Mouse (Mus musculus): ENCODE results near the gene 1810062G17Rik. TPM values are rescaled to one million over a fixed set of nuclear protein-coding genes. Genes with fewer than 3 reads are reported as not detected.

The 1810062G17Rik gene
- total RNA-seq, 1 experiment, result 1.3 TPM

GRCm38 (mm10) chr3:36500976-36501375, 25.2 kb downstream of the 1810062G17Rik start:
- in situ Hi-C loops (cut with MboI; ENCODE audit: low sequenced_read_pairs in 2 of 2, unreplicated experiment in 2 of 2), result no loop called here

DNA sequence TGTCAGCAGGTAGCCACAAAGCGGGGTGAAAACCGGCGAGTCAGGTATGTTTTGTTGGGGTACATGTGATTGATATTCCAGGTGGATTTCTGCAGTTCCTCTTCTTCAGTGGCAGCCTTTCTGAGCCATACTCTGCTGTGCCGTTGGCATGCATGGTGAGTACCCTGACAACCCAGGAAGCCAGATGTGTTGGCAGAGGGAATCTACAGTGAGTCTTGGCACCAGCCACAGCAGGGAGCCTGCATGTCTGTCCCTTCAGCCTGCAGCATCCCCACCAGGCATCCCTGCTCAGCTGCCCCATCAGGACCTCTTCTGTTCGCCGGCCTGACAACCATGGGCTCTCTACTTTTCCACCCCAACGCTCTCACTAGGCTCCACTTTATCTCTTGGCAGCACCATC, 25.8 kb downstream of the 1810062G17Rik start:
- Histone ChIP-seq H3K4me1 (ENCODE audit: control insufficient read depth in 2 of 2, insufficient read depth in 2 of 2, low read length in 2 of 2, poor library complexity in 1 of 2) (no peaks in the 10 kb centered on the region), H3K4me3 (ENCODE audit: insufficient read depth in 1 of 2, low read depth in 1 of 2, low read length in 2 of 2, poor library complexity in 1 of 2, severe bottlenecking in 1 of 2) (no peak overlapping the region), H3K9ac (ENCODE audit: insufficient read depth, low read depth, low read length, poor library complexity, severe bottlenecking) (no peak overlapping the region), H3K36me3 (ENCODE audit: control insufficient read depth, insufficient read depth, low read length, poor library complexity, severe bottlenecking) (no peaks in the 10 kb centered on the region), H3K27ac (ENCODE audit: insufficient read depth, low read depth, low read length, poor library complexity, severe bottlenecking) (no peak overlapping the region), H3K9me3 (ENCODE audit: control insufficient read depth, insufficient read depth, low read depth, low read length) (no peaks in the 10 kb centered on the region)
- DNase-seq (ENCODE audit: low read depth, low spot score), result no peak
- TF ChIP-seq ZNF384 (IDR thresholded peaks at IDR 0.05; ENCODE audit: low read depth, low read length) (no peak), MAFK (IDR thresholded peaks at IDR 0.05; ENCODE audit: insufficient read depth, low read depth, low read length) (no peak), HCFC1 (IDR thresholded peaks at IDR 0.05; ENCODE audit: borderline replicate concordance, insufficient read depth, low read length) (no peak), ZC3H11A (IDR thresholded peaks at IDR 0.05; ENCODE audit: borderline replicate concordance, low read depth, low read length) (no peak), CHD2 (IDR thresholded peaks at IDR 0.05; ENCODE audit: low read depth, low read length) (no peak)
- in situ Hi-C loops (cut with MboI; ENCODE audit: low sequenced_read_pairs in 2 of 2, unreplicated experiment in 2 of 2), result no loop called here

More at GRCm38 (mm10) chr3:36500976-36501375, 25.2 kb downstream of the 1810062G17Rik start:
- no peaks in the 10 kb centered on the region for H3K36me3 ChIP-seq (ENCODE audit: control insufficient read depth, insufficient read depth, low read length, poor library complexity, severe bottlenecking)
- no peaks in the 10 kb centered on the region for H3K4me1 ChIP-seq (ENCODE audit: control insufficient read depth in 2 of 2, insufficient read depth in 2 of 2, low read length in 2 of 2, poor library complexity in 1 of 2)
- no peak overlapping the region for H3K9ac ChIP-seq (ENCODE audit: insufficient read depth, low read depth, low read length, poor library complexity, severe bottlenecking)
- DNase-seq (ENCODE audit: low read depth, low spot score), result no peak
- TF ChIP-seq CHD2 (IDR thresholded peaks at IDR 0.05; ENCODE audit: low read depth, low read length) (no peak), ZNF384 (IDR thresholded peaks at IDR 0.05; ENCODE audit: low read depth, low read length) (no peak), HCFC1 (IDR thresholded peaks at IDR 0.05; ENCODE audit: borderline replicate concordance, insufficient read depth, low read length) (no peak), ZC3H11A (IDR thresholded peaks at IDR 0.05; ENCODE audit: borderline replicate concordance, low read depth, low read length) (no peak), MAFK (IDR thresholded peaks at IDR 0.05; ENCODE audit: insufficient read depth, low read depth, low read length) (no peak)
- no peak overlapping the region for H3K4me3 ChIP-seq (ENCODE audit: insufficient read depth in 1 of 2, low read depth in 1 of 2, low read length in 2 of 2, poor library complexity in 1 of 2, severe bottlenecking in 1 of 2)
- H3K9me3 ChIP-seq (ENCODE audit: control insufficient read depth, insufficient read depth, low read depth, low read length), result no peaks in the 10 kb centered on the region
- no peak overlapping the region for H3K27ac ChIP-seq (ENCODE audit: insufficient read depth, low read depth, low read length, poor library complexity, severe bottlenecking)

GRCm38 (mm10) chr3:36505306-36505705, 29.6 kb downstream of the 1810062G17Rik start:
- Histone ChIP-seq H3K36me3 (ENCODE audit: control insufficient read depth, insufficient read depth, low read length, poor library complexity, severe bottlenecking) (no peaks in the 10 kb centered on the region), H3K4me1 (ENCODE audit: control insufficient read depth in 2 of 2, insufficient read depth in 2 of 2, low read length in 2 of 2, poor library complexity in 1 of 2) (no peaks in the 10 kb centered on the region), H3K9ac (ENCODE audit: insufficient read depth, low read depth, low read length, poor library complexity, severe bottlenecking) (no peak overlapping the region), H3K9me3 (ENCODE audit: control insufficient read depth, insufficient read depth, low read depth, low read length) (no peaks in the 10 kb centered on the region), H3K4me3 (ENCODE audit: insufficient read depth in 1 of 2, low read depth in 1 of 2, low read length in 2 of 2, poor library complexity in 1 of 2, severe bottlenecking in 1 of 2) (no peak overlapping the region), H3K27ac (ENCODE audit: insufficient read depth, low read depth, low read length, poor library complexity, severe bottlenecking) (no peak overlapping the region)
- in situ Hi-C loops (cut with MboI; ENCODE audit: low sequenced_read_pairs in 2 of 2, unreplicated experiment in 2 of 2), result no loop called here
- DNase-seq (ENCODE audit: low read depth, low spot score), result no peak
- TF ChIP-seq ZNF384 (IDR thresholded peaks at IDR 0.05; ENCODE audit: low read depth, low read length) (no peak), HCFC1 (IDR thresholded peaks at IDR 0.05; ENCODE audit: borderline replicate concordance, insufficient read depth, low read length) (no peak), CHD2 (IDR thresholded peaks at IDR 0.05; ENCODE audit: low read depth, low read length) (no peak), MAFK (IDR thresholded peaks at IDR 0.05; ENCODE audit: insufficient read depth, low read depth, low read length) (no peak), ZC3H11A (IDR thresholded peaks at IDR 0.05; ENCODE audit: borderline replicate concordance, low read depth, low read length) (no peak)

GRCm38 (mm10) chr3:36505809-36506735, 30.3 kb downstream of the 1810062G17Rik start:
- TF ChIP-seq HCFC1 (IDR thresholded peaks at IDR 0.05; ENCODE audit: borderline replicate concordance, insufficient read depth, low read length), result no peak
- no peak for TF ChIP-seq ZNF384 (IDR thresholded peaks at IDR 0.05; ENCODE audit: low read depth, low read length)
- no peak for TF ChIP-seq CHD2 (IDR thresholded peaks at IDR 0.05; ENCODE audit: low read depth, low read length)
- no peak for TF ChIP-seq MAFK (IDR thresholded peaks at IDR 0.05; ENCODE audit: insufficient read depth, low read depth, low read length)
- no peak for TF ChIP-seq ZC3H11A (IDR thresholded peaks at IDR 0.05; ENCODE audit: borderline replicate concordance, low read depth, low read length)
- Histone ChIP-seq H3K9me3 (ENCODE audit: control insufficient read depth, insufficient read depth, low read depth, low read length) (no peaks in the 10 kb centered on the region), H3K27ac (ENCODE audit: insufficient read depth, low read depth, low read length, poor library complexity, severe bottlenecking) (no peak overlapping the region), H3K4me3 (ENCODE audit: insufficient read depth in 1 of 2, low read depth in 1 of 2, low read length in 2 of 2, poor library complexity in 1 of 2, severe bottlenecking in 1 of 2) (no peak overlapping the region), H3K9ac (ENCODE audit: insufficient read depth, low read depth, low read length, poor library complexity, severe bottlenecking) (no peak overlapping the region), H3K36me3 (ENCODE audit: control insufficient read depth, insufficient read depth, low read length, poor library complexity, severe bottlenecking) (no peaks in the 10 kb centered on the region), H3K4me1 (ENCODE audit: control insufficient read depth in 2 of 2, insufficient read depth in 2 of 2, low read length in 2 of 2, poor library complexity in 1 of 2) (no peaks in the 10 kb centered on the region)
- in situ Hi-C loops (cut with MboI; ENCODE audit: low sequenced_read_pairs in 2 of 2, unreplicated experiment in 2 of 2), result no loop called here
- no peak for DNase-seq (ENCODE audit: low read depth, low spot score)
